Mouse (Mus musculus): Measurements from ENCODE around the gene Dusp10. TPM values are rescaled to one million over a fixed set of nuclear protein-coding genes. Genes with fewer than 3 reads are reported as not detected.

Dusp10 gene
- total RNA-seq, 2 experiments from 2014 or later: 1.7 to 1.9 TPM

GRCm38 (mm10) chr1:184030070-184030802, 17.1 kb downstream of the Dusp10 start:
- ATAC-seq (replicated peaks; ENCODE audit: poor library complexity): no peak

- no peak for ATAC-seq (replicated peaks; ENCODE audit: poor library complexity)
Observed at GRCm38 (mm10) chr1:184032682-184033389, 19.7 kb downstream of the Dusp10 start.

GRCm38 (mm10) chr1:184033390-184034010, 20.4 kb downstream of the Dusp10 start:
- peak; percentile 38 for ATAC-seq (replicated peaks; ENCODE audit: poor library complexity)

- ATAC-seq (replicated peaks; ENCODE audit: poor library complexity): peak; percentile 87
Observed at GRCm38 (mm10) chr1:184034011-184034557, 21.0 kb downstream of the Dusp10 start, which contains the start of gene 1700056E22Rik. TSS of gene 1700056E22Rik (minus strand) at chr1:184034301.

GRCm38 (mm10) chr1:184034741-184035181, 21.7 kb downstream of the Dusp10 start:
- ATAC-seq (replicated peaks; ENCODE audit: poor library complexity): no peak

GRCm38 (mm10) chr1:184035346-184035903, 22.3 kb downstream of the Dusp10 start:
- no peak for ATAC-seq (replicated peaks; ENCODE audit: poor library complexity)

GRCm38 (mm10) chr1:184037802-184038201, 24.7 kb downstream of the Dusp10 start:
- ATAC-seq (replicated peaks; ENCODE audit: poor library complexity): no peak

GRCm38 (mm10) chr1:184039301-184039700, 26.2 kb downstream of the Dusp10 start:
- ATAC-seq (replicated peaks; ENCODE audit: poor library complexity): no peak

- ATAC-seq (replicated peaks; ENCODE audit: poor library complexity): no peak
Observed at GRCm38 (mm10) chr1:184040181-184040580, 27.1 kb downstream of the Dusp10 start.

GRCm38 (mm10) chr1:184040906-184041305, 27.8 kb downstream of the Dusp10 start:
- no peak for ATAC-seq (replicated peaks; ENCODE audit: poor library complexity)

GRCm38 (mm10) chr1:184041778-184042573, 28.9 kb downstream of the Dusp10 start:
- no peak for ATAC-seq (replicated peaks; ENCODE audit: poor library complexity)

- ATAC-seq (replicated peaks; ENCODE audit: poor library complexity): peak; percentile 94
Observed at GRCm38 (mm10) chr1:184042745-184043144, 29.6 kb downstream of the Dusp10 start.

GRCm38 (mm10) chr1:184043391-184043790, 30.3 kb downstream of the Dusp10 start:
- ATAC-seq (replicated peaks; ENCODE audit: poor library complexity): no peak

GRCm38 (mm10) chr1:184046070-184046677, 33.1 kb downstream of the Dusp10 start:
- ATAC-seq (replicated peaks; ENCODE audit: poor library complexity): no peak

- no peak for ATAC-seq (replicated peaks; ENCODE audit: poor library complexity)
Observed at GRCm38 (mm10) chr1:184047818-184048217, 34.7 kb downstream of the Dusp10 start.

GRCm38 (mm10) chr1:184048675-184049418, 35.7 kb downstream of the Dusp10 start:
- ATAC-seq (replicated peaks; ENCODE audit: poor library complexity): peak; percentile 63

- ATAC-seq (replicated peaks; ENCODE audit: poor library complexity): no peak
Observed at GRCm38 (mm10) chr1:184051286-184051685, 38.2 kb downstream of the Dusp10 start.

GRCm38 (mm10) chr1:184051824-184052223, 38.7 kb downstream of the Dusp10 start:
- no peak for ATAC-seq (replicated peaks; ENCODE audit: poor library complexity)

GRCm38 (mm10) chr1:184052331-184052730, 39.2 kb downstream of the Dusp10 start:
- 0 out of 2 replicates have a peak, but pooled peaks have one; percentile 13 for ATAC-seq (replicated peaks; ENCODE audit: poor library complexity)
